Mouse (Mus musculus) kidney, embryonic 14.5 days (tissue): ENCODE data around the gene Pold3. TPM values are rescaled to one million over a fixed set of nuclear protein-coding genes. Genes with fewer than 3 reads are reported as not detected.
"Not testable (repeated sequence)": the region's sequence is repeated elsewhere in the genome, so short reads cannot be mapped to it uniquely, and the experiment has no call there.

Experiments
- ATAC-seq: fragments of 200-750 bp; cut with Nextera tagmentation; 2 replicates; pipeline ENCODE4 v1.8.0; 2017; ENCODE audit warnings: moderate number of reproducible peaks, mild to moderate bottlenecking, moderate TSS enrichment, moderate library complexity; ENCODE audit not compliant: low FRiP score, low TSS enrichment
- H3K27ac ChIP-seq: fragments of 300-500 bp; sonication (generic); 2 replicates; pipeline ENCODE4 v1.5.1; 2014; ENCODE audit warnings: low read depth, mild to moderate bottlenecking, low read length, moderate library complexity, mixed read lengths
- H3K27me3 ChIP-seq: fragments of 300-500 bp; sonication (generic); 2 replicates; pipeline ENCODE4 v1.6.1; 2014; ENCODE audit warnings: mild to moderate bottlenecking, low read length; ENCODE audit not compliant: control insufficient read depth, insufficient read depth
- H3K36me3 ChIP-seq: fragments of 300-500 bp; sonication (generic); 2 replicates; pipeline ENCODE4 v1.6.1; 2014; ENCODE audit warnings: low read length, mixed read lengths; ENCODE audit not compliant: control insufficient read depth, insufficient read depth
- H3K4me1 ChIP-seq: fragments of 300-500 bp; sonication (generic); 2 replicates; pipeline ENCODE4 v1.6.1; 2014; ENCODE audit warnings: low read length, mixed read lengths; ENCODE audit not compliant: control insufficient read depth, insufficient read depth
- H3K4me2 ChIP-seq: fragments of 300-500 bp; sonication (generic); replicated peaks from 2 replicates; pipeline ENCODE4 v1.6.1; 2014; ENCODE audit warnings: low read depth, mild to moderate bottlenecking, low read length
- H3K4me3 ChIP-seq: fragments of 300-500 bp; sonication (generic); 2 replicates; pipeline ENCODE4 v1.5.1; 2014; ENCODE audit warnings: mild to moderate bottlenecking, low read length
- H3K9ac ChIP-seq: fragments of 300-500 bp; sonication (generic); 2 replicates; pipeline ENCODE4 v1.6.1; 2014; ENCODE audit warnings: low read depth, mild to moderate bottlenecking, low read length, moderate library complexity
- H3K9me3 ChIP-seq: fragments of 300-500 bp; sonication (generic); 2 replicates; pipeline ENCODE4 v1.6.1; 2016; ENCODE audit warnings: low read length; ENCODE audit not compliant: control insufficient read depth
- WGBS: fragments of 180-500 bp; shearing (Covaris S2); extraction: QIAGEN DNeasy Blood & Tissue Kit; methylation state at CpG from one replicate; pipeline ENCODE4 v1.1.7; 2014; 5-methylcytosine and 5-hydroxymethylcytosine counted together
- polyA plus RNA-seq: library from polyadenylated mRNA; unstranded; fragments of >200 nt; fragmentation: Nextera tagmentation; extraction: Ambion mirVana; gene quantifications from 2 replicates; pipeline ENCODE4 v1.2.1, GENCODE M21; 2014

Gene Pold3
- polyA plus RNA-seq, 1 experiment from 2014 or later = 67.7 TPM

DNA sequence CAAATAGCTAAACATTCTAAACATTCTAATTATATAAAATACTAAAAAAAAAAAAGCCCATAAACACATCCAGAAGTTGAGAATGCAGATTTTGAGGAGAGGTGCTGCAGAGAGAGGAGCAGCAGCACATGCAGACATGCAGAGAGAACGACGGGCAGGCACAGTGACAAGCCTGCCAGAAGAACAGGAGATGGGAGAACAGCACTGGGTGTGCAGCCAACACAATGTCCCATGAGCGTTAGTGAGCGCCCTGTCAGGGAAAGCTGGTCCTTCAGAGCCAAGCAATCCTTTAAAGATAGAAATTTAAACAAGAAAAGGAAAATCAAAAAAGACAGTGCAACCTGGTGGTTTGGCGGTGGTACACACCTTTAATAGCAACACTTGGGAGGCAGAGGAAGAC is 34.5 kb downstream of the Pold3 start:
- 97% methylated on average over 5 of the region's 5 CpGs for WGBS
- Histone ChIP-seq H3K9ac (no peak overlapping the region), H3K4me2 (no peak overlapping the region), H3K4me3 (no peak overlapping the region), H3K27me3 (no peaks in the 10 kb centered on the region), H3K27ac (no peak overlapping the region), H3K36me3 (peaks cover 83% of the 10 kb centered on the region), H3K4me1 (no peaks in the 10 kb centered on the region), H3K9me3 (no peaks in the 10 kb centered on the region)
- ATAC-seq = no peak

DNA sequence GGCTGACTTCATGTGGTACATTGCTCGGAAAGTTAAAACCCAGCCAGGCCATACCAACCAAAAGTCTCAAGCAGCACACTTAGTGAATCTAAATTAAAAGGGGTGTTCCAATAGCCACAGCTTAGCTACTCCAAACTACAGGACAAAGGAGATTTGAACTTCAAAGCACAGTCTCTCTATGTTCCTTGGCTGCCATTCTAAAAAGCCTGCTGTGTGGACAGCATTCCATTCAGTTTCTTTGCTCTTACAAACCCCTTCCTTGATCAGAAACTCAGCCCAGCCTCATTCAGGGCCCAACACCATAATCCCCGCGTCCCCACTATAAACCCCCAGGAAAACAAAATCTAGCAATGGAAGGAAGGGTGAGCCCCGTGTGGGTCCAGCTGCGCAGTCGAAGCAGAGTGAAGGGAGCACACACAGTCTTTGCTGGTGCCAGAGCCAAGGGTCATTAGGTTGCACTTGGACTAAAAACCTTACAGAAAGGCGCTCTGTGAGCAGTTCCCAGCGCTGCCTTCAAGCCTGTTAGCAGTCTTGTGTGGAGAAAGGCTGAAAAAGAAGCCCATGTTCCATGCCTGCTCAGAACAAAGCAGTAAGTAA is 35.1 kb downstream of the Pold3 start:
- no peak for ATAC-seq
- H3K36me3 ChIP-seq = peaks cover 85% of the 10 kb centered on the region
- H3K27ac ChIP-seq = no peak overlapping the region

DNA sequence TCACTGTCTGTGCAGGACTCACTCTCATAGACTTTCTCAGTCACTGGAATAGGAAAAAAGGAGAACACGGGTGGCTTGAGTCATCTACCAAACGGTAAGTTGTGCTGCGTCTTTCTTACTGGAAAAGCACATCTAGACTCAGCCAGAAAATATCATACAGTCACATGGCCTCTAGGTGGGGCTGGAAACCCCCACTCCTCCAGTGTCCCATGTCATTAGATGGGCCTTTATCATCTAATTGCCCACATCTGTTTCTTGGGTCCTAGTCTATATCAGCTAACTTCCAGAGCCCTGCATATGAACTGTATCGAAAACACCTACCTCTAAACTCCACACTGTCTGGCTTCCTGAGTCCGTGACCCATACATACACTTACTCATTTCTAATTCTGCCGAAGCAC is 37.6 kb downstream of the Pold3 start:
- no peak for ATAC-seq
- no peak overlapping the region for H3K27ac ChIP-seq
- H3K36me3 ChIP-seq = peaks cover 69% of the 10 kb centered on the region
- H3K4me1 ChIP-seq = no peaks in the 10 kb centered on the region
- 91% methylated on average over 6 of the region's 6 CpGs for WGBS
- no peak overlapping the region for H3K9ac ChIP-seq
- no peak overlapping the region for H3K4me3 ChIP-seq
- no peak overlapping the region for H3K4me2 ChIP-seq
- no peaks in the 10 kb centered on the region for H3K9me3 ChIP-seq
- no peaks in the 10 kb centered on the region for H3K27me3 ChIP-seq

More for the DNA sequence above, 35.1 kb downstream of the Pold3 start:
- Histone ChIP-seq H3K9me3 (no peaks in the 10 kb centered on the region), H3K27me3 (no peaks in the 10 kb centered on the region), H3K9ac (no peak overlapping the region), H3K4me1 (no peaks in the 10 kb centered on the region), H3K4me3 (no peak overlapping the region), H3K4me2 (no peak overlapping the region)
- 95% methylated on average over 8 of the region's 8 CpGs for WGBS

DNA sequence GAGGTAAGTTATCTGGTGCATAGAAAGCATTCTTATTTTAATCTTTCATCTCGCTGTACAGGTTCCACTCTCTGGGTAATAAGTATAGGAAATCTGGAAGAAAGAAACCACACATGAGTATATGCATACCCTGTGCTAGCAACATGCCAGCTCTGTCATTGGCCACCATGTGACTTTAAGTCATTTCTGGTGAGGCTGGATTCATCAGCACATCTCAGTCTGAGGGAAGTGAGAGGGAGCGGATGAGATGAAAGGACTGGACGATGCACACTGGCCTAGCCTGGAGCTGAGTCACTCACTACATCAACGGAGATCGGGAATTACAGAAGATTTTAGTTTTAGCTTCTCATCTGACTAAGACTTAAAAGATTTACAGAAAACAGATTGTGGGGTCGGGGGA is 38.5 kb downstream of the Pold3 start:
- Histone ChIP-seq H3K4me1 (no peaks in the 10 kb centered on the region), H3K27ac (no peak overlapping the region), H3K9me3 (no peaks in the 10 kb centered on the region), H3K4me2 (no peak overlapping the region), H3K27me3 (no peaks in the 10 kb centered on the region), H3K36me3 (peaks cover 63% of the 10 kb centered on the region), H3K4me3 (no peak overlapping the region), H3K9ac (no peak overlapping the region)
- WGBS = 93% methylated on average over 6 of the region's 6 CpGs
- ATAC-seq = no peak

DNA sequence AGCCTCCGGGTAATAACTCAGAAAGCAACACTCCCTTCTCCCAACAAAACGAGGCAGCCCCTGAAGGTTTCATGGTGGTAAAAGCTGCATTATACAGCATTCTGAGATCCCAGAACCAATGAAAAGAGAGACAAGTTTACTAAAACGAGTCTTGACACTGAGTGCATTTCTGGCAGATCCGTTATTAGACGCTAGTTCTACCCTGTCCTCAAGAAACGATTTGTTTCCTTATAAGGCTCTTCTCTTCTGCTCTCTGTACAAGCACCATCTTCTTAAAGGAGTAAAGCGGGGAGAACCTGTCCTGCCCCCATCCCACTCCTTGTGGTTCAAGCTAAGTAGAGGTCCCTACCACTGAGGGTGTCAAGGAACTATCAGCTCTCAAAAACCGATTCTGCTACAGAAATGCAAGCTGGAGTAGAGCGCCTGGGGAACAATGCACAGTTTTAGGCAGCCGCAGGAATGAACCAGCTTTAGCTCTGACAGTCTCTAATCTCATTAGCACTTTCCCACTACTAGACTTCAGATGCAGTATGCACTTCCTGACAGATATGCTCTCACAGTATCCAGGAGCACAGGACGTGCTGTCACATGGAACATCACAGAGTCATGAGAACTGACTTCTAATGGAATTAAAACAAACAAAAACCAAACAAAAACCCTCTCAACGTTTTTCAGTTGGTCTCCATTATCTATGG is 41.1 kb downstream of the Pold3 start:
- WGBS = 77% methylated on average over 12 of the region's 12 CpGs
- H3K9ac ChIP-seq = no peak overlapping the region
- ATAC-seq = no peak
- H3K27ac ChIP-seq = no peak overlapping the region
- H3K36me3 ChIP-seq = peaks cover 39% of the 10 kb centered on the region
- H3K4me3 ChIP-seq = no peak overlapping the region
- no peaks in the 10 kb centered on the region for H3K9me3 ChIP-seq
- no peaks in the 10 kb centered on the region for H3K27me3 ChIP-seq
- H3K4me2 ChIP-seq = no peak overlapping the region
- H3K4me1 ChIP-seq = no peaks in the 10 kb centered on the region

DNA sequence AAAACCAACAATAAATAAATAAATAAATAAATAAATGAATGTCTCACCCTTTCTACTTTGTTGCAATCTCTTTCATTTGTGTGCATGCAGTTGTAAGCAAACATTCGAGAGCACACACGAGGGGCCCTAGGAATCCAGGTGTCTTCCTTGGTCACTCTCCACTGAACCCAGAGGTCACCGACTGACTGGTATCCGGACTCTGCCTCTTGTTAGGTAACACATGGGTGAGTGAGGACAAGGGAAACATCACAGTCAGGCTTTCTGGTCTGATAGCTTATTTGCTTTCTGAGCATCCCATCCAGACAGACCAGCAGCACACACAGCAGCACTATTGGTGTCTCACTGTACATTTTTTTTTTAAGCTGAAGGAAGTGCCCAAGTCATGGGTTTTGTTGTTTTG is 44.3 kb downstream of the Pold3 start:
- peaks cover 12% of the 10 kb centered on the region; the same call in 1 of the 2 replicates for H3K36me3 ChIP-seq
- no peak overlapping the region for H3K4me2 ChIP-seq
- H3K4me3 ChIP-seq = no peak overlapping the region
- no peaks in the 10 kb centered on the region for H3K4me1 ChIP-seq
- H3K9me3 ChIP-seq = no peaks in the 10 kb centered on the region
- H3K27ac ChIP-seq = no peak overlapping the region
- WGBS = 62% methylated on average over 4 of the region's 4 CpGs
- no peak for ATAC-seq
- H3K9ac ChIP-seq = no peak overlapping the region
- H3K27me3 ChIP-seq = no peaks in the 10 kb centered on the region

DNA sequence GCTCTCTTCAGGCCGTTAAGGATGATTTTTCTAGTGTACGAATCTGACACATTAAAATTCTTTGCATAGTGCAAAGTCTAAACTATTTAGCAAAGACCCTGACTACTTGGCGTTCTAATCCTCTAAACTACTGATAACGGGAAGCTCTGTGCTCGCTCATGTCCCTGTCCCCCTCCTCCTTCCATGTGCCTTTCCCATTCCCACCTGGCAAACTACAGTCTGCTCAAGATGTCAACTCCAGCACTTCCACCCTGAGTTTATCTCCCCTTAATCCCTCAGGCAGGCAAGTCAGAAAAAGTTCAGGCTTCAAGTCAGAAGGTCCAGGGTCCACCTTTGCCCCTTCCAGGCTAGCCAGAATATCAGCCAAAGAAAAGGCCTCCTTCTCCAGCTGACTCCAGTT is 45.1 kb downstream of the Pold3 start:
- Histone ChIP-seq H3K36me3 (peaks cover 5% of the 10 kb centered on the region; the same call in 1 of the 2 replicates), H3K4me2 (no peak overlapping the region), H3K9me3 (no peaks in the 10 kb centered on the region), H3K27me3 (no peaks in the 10 kb centered on the region), H3K4me1 (no peaks in the 10 kb centered on the region), H3K4me3 (no peak overlapping the region), H3K9ac (no peak overlapping the region), H3K27ac (no peak overlapping the region)
- no peak for ATAC-seq
- 90% methylated on average over 5 of the region's 5 CpGs for WGBS

DNA sequence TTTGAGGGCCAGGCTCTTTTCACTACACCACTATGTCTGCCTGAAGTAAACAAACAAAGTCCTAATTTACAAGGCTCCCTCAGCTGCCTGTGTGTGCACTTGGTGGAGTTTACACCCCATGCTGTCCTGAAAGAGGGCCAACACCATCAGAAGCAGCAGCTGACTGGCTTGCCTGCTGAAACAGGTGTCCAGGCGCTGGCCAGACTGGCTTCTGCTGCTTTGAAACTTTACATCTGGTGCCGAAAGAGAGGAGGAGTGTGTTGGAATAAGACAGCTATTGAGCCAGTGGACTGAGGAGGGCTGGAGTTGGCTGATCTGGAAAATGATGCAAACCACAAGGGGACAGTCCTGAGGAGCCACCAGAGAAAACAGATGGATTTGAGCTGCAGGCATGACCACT is 47.4 kb downstream of the Pold3 start:
- Histone ChIP-seq H3K9ac (no peak overlapping the region), H3K9me3 (no peaks in the 10 kb centered on the region), H3K4me3 (no peak overlapping the region), H3K27ac (no peak overlapping the region), H3K36me3 (no peaks in the 10 kb centered on the region; the same call in 1 of the 2 replicates), H3K27me3 (no peaks in the 10 kb centered on the region), H3K4me2 (no peak overlapping the region), H3K4me1 (no peaks in the 10 kb centered on the region)
- 43% methylated on average over 2 of the region's 2 CpGs for WGBS
- ATAC-seq = no peak

DNA sequence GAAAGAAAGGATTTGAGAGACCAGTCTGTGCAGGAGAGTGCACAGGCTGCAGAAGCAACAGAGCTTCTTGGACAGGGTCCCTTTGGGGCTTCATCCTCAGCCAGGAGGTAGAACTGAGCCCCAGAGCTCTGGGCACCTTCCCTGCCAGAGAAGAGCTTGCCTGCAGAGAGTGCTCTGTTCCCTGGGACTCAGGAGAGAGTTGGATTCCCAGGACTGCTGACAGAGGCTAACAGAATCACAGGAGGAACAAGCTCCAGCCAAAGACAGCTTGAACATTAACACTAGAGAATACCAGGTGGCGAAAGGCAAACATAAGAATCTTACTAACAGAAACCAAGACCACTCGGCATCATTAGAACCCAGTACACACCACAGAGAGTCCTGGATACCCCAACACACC is 68.4 kb downstream of the Pold3 start:
- ATAC-seq, H3K4me1 ChIP-seq: not testable (repeated sequence)

More for the DNA sequence above, 68.4 kb downstream of the Pold3 start:
- 97% methylated on average over 2 of the region's 2 CpGs for WGBS
- not testable (repeated sequence) for H3K9me3 ChIP-seq, H3K27ac ChIP-seq, H3K36me3 ChIP-seq, H3K4me3 ChIP-seq, H3K9ac ChIP-seq, H3K4me2 ChIP-seq, H3K27me3 ChIP-seq
